Mouse (Mus musculus): Measurements from ENCODE around the gene Dusp2. TPM values are rescaled to one million over a fixed set of nuclear protein-coding genes. Genes with fewer than 3 reads are reported as not detected.

The Dusp2 gene
- polyA plus RNA-seq, 1 experiment from 2014 or later, result 3.6 TPM

- WGBS, result 92% methylated on average over 7 of the region's 7 CpGs
- Histone ChIP-seq H3K4me1 (no peaks in the 10 kb centered on the region), H3K36me3 (ENCODE audit: poor library complexity, severe bottlenecking) (no peaks in the 10 kb centered on the region), H3K4me3 (no peak overlapping the region), H3K27me3 (no peaks in the 10 kb centered on the region), H3K27ac (no peak overlapping the region), H3K4me2 (no peak overlapping the region), H3K9ac (no peak overlapping the region), H3K9me3 (replicated peaks) (no peaks in the 10 kb centered on the region)
- no peak for ATAC-seq
Measured at GRCm38 (mm10) chr2:127310685-127311084, 25.3 kb upstream of the Dusp2 start.

GRCm38 (mm10) chr2:127311193-127311592 lies 24.8 kb upstream of the Dusp2 start:
- 93% methylated on average over 1 of the region's 1 CpGs for WGBS
- H3K4me2 ChIP-seq, result no peak overlapping the region
- no peaks in the 10 kb centered on the region for H3K9me3 ChIP-seq (replicated peaks)
- no peak for ATAC-seq
- no peak overlapping the region for H3K4me3 ChIP-seq
- no peaks in the 10 kb centered on the region for H3K27me3 ChIP-seq
- H3K27ac ChIP-seq, result no peak overlapping the region
- H3K4me1 ChIP-seq, result no peaks in the 10 kb centered on the region
- no peak overlapping the region for H3K9ac ChIP-seq
- no peaks in the 10 kb centered on the region for H3K36me3 ChIP-seq (ENCODE audit: poor library complexity, severe bottlenecking)

- 92% methylated on average over 4 of the region's 4 CpGs for WGBS
- Histone ChIP-seq H3K36me3 (ENCODE audit: poor library complexity, severe bottlenecking) (no peaks in the 10 kb centered on the region), H3K4me2 (no peak overlapping the region), H3K9me3 (replicated peaks) (no peaks in the 10 kb centered on the region), H3K27me3 (no peaks in the 10 kb centered on the region), H3K27ac (no peak overlapping the region), H3K4me1 (no peaks in the 10 kb centered on the region), H3K9ac (no peak overlapping the region), H3K4me3 (no peak overlapping the region)
- no peak for ATAC-seq
Measured at GRCm38 (mm10) chr2:127312801-127313200, 23.2 kb upstream of the Dusp2 start.

GRCm38 (mm10) chr2:127313878-127314277 lies 22.1 kb upstream of the Dusp2 start:
- Histone ChIP-seq H3K27ac (no peak overlapping the region), H3K9ac (no peak overlapping the region), H3K4me3 (no peak overlapping the region), H3K27me3 (no peaks in the 10 kb centered on the region), H3K9me3 (replicated peaks) (no peaks in the 10 kb centered on the region), H3K36me3 (ENCODE audit: poor library complexity, severe bottlenecking) (no peaks in the 10 kb centered on the region), H3K4me2 (no peak overlapping the region), H3K4me1 (no peaks in the 10 kb centered on the region)
- WGBS, result 60% methylated on average over 4 of the region's 4 CpGs
- no peak for ATAC-seq

- H3K27me3 ChIP-seq, result no peaks in the 10 kb centered on the region
- no peaks in the 10 kb centered on the region for H3K4me1 ChIP-seq
- WGBS, result 77% methylated on average over 6 of the region's 6 CpGs
- ATAC-seq, result no peak
- H3K4me3 ChIP-seq, result no peak overlapping the region
- H3K27ac ChIP-seq, result no peak overlapping the region
- H3K9me3 ChIP-seq (replicated peaks), result no peaks in the 10 kb centered on the region
- H3K4me2 ChIP-seq, result no peak overlapping the region
- no peaks in the 10 kb centered on the region for H3K36me3 ChIP-seq (ENCODE audit: poor library complexity, severe bottlenecking)
- H3K9ac ChIP-seq, result no peak overlapping the region
Measured at GRCm38 (mm10) chr2:127314467-127315154, 21.3 kb upstream of the Dusp2 start.

GRCm38 (mm10) chr2:127315155-127315470 lies 20.8 kb upstream of the Dusp2 start:
- ATAC-seq, result no peak
- no peaks in the 10 kb centered on the region for H3K9me3 ChIP-seq (replicated peaks)
- WGBS, result 100% methylated on average over 1 of the region's 1 CpGs
- no peaks in the 10 kb centered on the region for H3K27me3 ChIP-seq
- H3K4me3 ChIP-seq, result no peak overlapping the region
- no peak overlapping the region for H3K9ac ChIP-seq
- no peaks in the 10 kb centered on the region for H3K36me3 ChIP-seq (ENCODE audit: poor library complexity, severe bottlenecking)
- H3K4me1 ChIP-seq, result no peaks in the 10 kb centered on the region
- H3K27ac ChIP-seq, result no peak overlapping the region
- H3K4me2 ChIP-seq, result no peak overlapping the region

- H3K4me1 ChIP-seq, result no peaks in the 10 kb centered on the region
- H3K27ac ChIP-seq, result no peak overlapping the region
- no peaks in the 10 kb centered on the region for H3K36me3 ChIP-seq (ENCODE audit: poor library complexity, severe bottlenecking)
- no peak for ATAC-seq
- H3K4me3 ChIP-seq, result no peak overlapping the region
- no peaks in the 10 kb centered on the region for H3K27me3 ChIP-seq
- no peak overlapping the region for H3K4me2 ChIP-seq
- no peaks in the 10 kb centered on the region for H3K9me3 ChIP-seq (replicated peaks)
- WGBS, result 83% methylated on average over 5 of the region's 5 CpGs
- H3K9ac ChIP-seq, result no peak overlapping the region
Measured at GRCm38 (mm10) chr2:127316431-127316830, 19.5 kb upstream of the Dusp2 start.

GRCm38 (mm10) chr2:127318136-127318535 lies 17.8 kb upstream of the Dusp2 start:
- Histone ChIP-seq H3K4me1 (no peaks in the 10 kb centered on the region), H3K36me3 (ENCODE audit: poor library complexity, severe bottlenecking) (no peaks in the 10 kb centered on the region), H3K27ac (no peak overlapping the region), H3K9me3 (replicated peaks) (no peaks in the 10 kb centered on the region), H3K27me3 (no peaks in the 10 kb centered on the region), H3K4me2 (no peak overlapping the region), H3K4me3 (no peak overlapping the region), H3K9ac (no peak overlapping the region)
- no peak for ATAC-seq
- 83% methylated on average over 4 of the region's 4 CpGs for WGBS

- no peak overlapping the region for H3K4me3 ChIP-seq
- no peaks in the 10 kb centered on the region for H3K9me3 ChIP-seq (replicated peaks)
- no peak overlapping the region for H3K9ac ChIP-seq
- 82% methylated on average over 4 of the region's 4 CpGs for WGBS
- H3K27ac ChIP-seq, result no peak overlapping the region
- no peaks in the 10 kb centered on the region for H3K36me3 ChIP-seq (ENCODE audit: poor library complexity, severe bottlenecking)
- H3K4me1 ChIP-seq, result no peaks in the 10 kb centered on the region
- no peaks in the 10 kb centered on the region for H3K27me3 ChIP-seq
- H3K4me2 ChIP-seq, result no peak overlapping the region
- no peak for ATAC-seq
Measured at GRCm38 (mm10) chr2:127319071-127319470, 16.9 kb upstream of the Dusp2 start.

- Histone ChIP-seq H3K4me3 (no peak overlapping the region), H3K9ac (no peak overlapping the region), H3K27ac (no peak overlapping the region), H3K4me1 (no peaks in the 10 kb centered on the region), H3K27me3 (no peaks in the 10 kb centered on the region), H3K36me3 (ENCODE audit: poor library complexity, severe bottlenecking) (no peaks in the 10 kb centered on the region), H3K4me2 (no peak overlapping the region), H3K9me3 (replicated peaks) (no peaks in the 10 kb centered on the region)
- 83% methylated on average over 6 of the region's 6 CpGs for WGBS
- no peak for ATAC-seq
Measured at GRCm38 (mm10) chr2:127322671-127323285, 13.2 kb upstream of the Dusp2 start.

- H3K9ac ChIP-seq, result no peak overlapping the region
- no peak overlapping the region for H3K4me2 ChIP-seq
- no peaks in the 10 kb centered on the region for H3K27me3 ChIP-seq
- no peaks in the 10 kb centered on the region for H3K9me3 ChIP-seq (replicated peaks)
- WGBS, result 88% methylated on average over 1 of the region's 1 CpGs
- no peak overlapping the region for H3K27ac ChIP-seq
- ATAC-seq, result no peak
- H3K4me3 ChIP-seq, result no peak overlapping the region
- H3K36me3 ChIP-seq (ENCODE audit: poor library complexity, severe bottlenecking), result no peaks in the 10 kb centered on the region
- no peaks in the 10 kb centered on the region for H3K4me1 ChIP-seq
Measured at GRCm38 (mm10) chr2:127323667-127324066, 12.3 kb upstream of the Dusp2 start.

- Histone ChIP-seq H3K4me3 (no peak overlapping the region), H3K9me3 (replicated peaks) (no peaks in the 10 kb centered on the region)
Measured at GRCm38 (mm10) chr2:127324456-127324855, 11.5 kb upstream of the Dusp2 start.

More at GRCm38 (mm10) chr2:127324456-127324855, 11.5 kb upstream of the Dusp2 start:
- no peaks in the 10 kb centered on the region for H3K27me3 ChIP-seq
- H3K36me3 ChIP-seq (ENCODE audit: poor library complexity, severe bottlenecking), result no peaks in the 10 kb centered on the region
- no peak for ATAC-seq
- no peaks in the 10 kb centered on the region for H3K4me1 ChIP-seq
- 80% methylated on average over 7 of the region's 7 CpGs for WGBS
- no peak overlapping the region for H3K9ac ChIP-seq
- no peak overlapping the region for H3K4me2 ChIP-seq
- no peak overlapping the region for H3K27ac ChIP-seq

All from forebrain, embryonic 13.5 days (tissue).